Mouse (Mus musculus): Measurements from ENCODE around the gene Znrf4.

GRCm38 (mm10) chr17:56463500-56463899 is 48.7 kb downstream of the Znrf4 start:
- TF ChIP-seq USF1 (IDR thresholded peaks at IDR 0.05; ENCODE audit: low read depth), result no peak
- TF ChIP-seq CTCF (IDR thresholded peaks at IDR 0.05; ENCODE audit: control insufficient read depth, insufficient read depth, insufficient read length), result no peak
- no peak for TF ChIP-seq MYOG (IDR thresholded peaks at IDR 0.05; ENCODE audit: control insufficient read depth, extremely low read depth, insufficient read length)
- TF ChIP-seq MAX (IDR thresholded peaks at IDR 0.05), result no peak
- TF ChIP-seq CEBPB (IDR thresholded peaks at IDR 0.05; ENCODE audit: low read depth), result no peak

Data from C2C12 (cell line).